Mouse (Mus musculus) cerebellum, adult 2 months (tissue): ENCODE measurements at regions not wholly inside any gene's neighbourhood (a gene's known extent, or its start where the extent isn't known, plus 50 kb on each side); places are given as distances from the start of the nearest gene placed in this dataset.
A peak's percentile ranks its signal among the peaks of the same experiment; 100 is the strongest.

Source experiments
- DNase-seq, 2 experiments: peaks; one replicate each; pipeline ENCODE4 v3.0.0; 2021
- H3K27ac ChIP-seq: fragments of 200-500 bp; 2 replicates; pipeline ENCODE4 v1.5.1; 2012; ENCODE audit warnings: low read length, control low read depth, inconsistent platforms; ENCODE audit not compliant: insufficient read depth
- H3K27me3 ChIP-seq: fragments of 200-500 bp; 2 replicates; pipeline ENCODE4 v1.6.1; 2012; ENCODE audit warnings: inconsistent platforms, mild to moderate bottlenecking, low read length, moderate library complexity; ENCODE audit not compliant: control insufficient read depth, insufficient read depth
- H3K4me1 ChIP-seq: fragments of 200-500 bp; 2 replicates; pipeline ENCODE4 v1.6.1; 2011; ENCODE audit warnings: low read length; ENCODE audit not compliant: control insufficient read depth, insufficient read depth
- H3K4me3 ChIP-seq: fragments of 200-500 bp; replicated peaks from 2 replicates; pipeline ENCODE3; 2011; ENCODE audit warnings: mild to moderate bottlenecking, low read depth, low read length, control low read depth; ENCODE audit not compliant: insufficient read depth
- CTCF ChIP-seq: fragments of 200-500 bp; IDR thresholded peaks from 2 replicates; pipeline ENCODE4 v1.5.1; 2011; ENCODE audit warnings: low read depth, mild to moderate bottlenecking, control low read depth, low read length, moderate library complexity, borderline replicate concordance; ENCODE audit not compliant: insufficient read depth
- POLR2A ChIP-seq: fragments of 200-500 bp; IDR thresholded peaks from 2 replicates; pipeline ENCODE4 v1.6.1; 2011; ENCODE audit warnings: low read length, control low read depth, borderline replicate concordance; ENCODE audit not compliant: insufficient read depth
- WGBS: fragments of 180-500 bp; shearing (Covaris S2); methylation state at CpG from one replicate; pipeline ENCODE4 v1.1.7; 2018; 5-methylcytosine and 5-hydroxymethylcytosine counted together

DNA sequence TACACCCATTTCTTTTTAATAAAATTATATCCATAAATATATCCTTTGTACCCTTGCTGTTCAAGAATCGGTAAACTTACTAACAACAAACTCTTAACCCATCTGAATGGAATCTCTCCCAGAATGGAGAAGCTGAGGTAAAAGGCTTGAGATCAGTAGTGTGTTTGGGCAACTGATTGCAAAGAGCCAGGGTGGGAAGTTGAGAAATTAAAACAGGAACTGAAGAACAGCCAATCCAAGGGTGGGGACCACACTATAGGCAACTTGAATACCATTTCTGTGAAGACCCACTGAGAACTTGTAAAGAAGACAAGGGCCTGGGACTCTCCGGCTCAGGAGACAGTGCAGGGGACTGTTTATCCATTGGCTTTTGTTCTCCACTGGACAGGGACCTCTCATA is 72.2 kb upstream of the Mocs2 start:
- TF ChIP-seq POLR2A (no peak), CTCF (no peak)
- Histone ChIP-seq H3K27ac (no peak overlapping the region), H3K4me1 (no peaks in the 10 kb centered on the region), H3K4me3 (no peak overlapping the region), H3K27me3 (no peaks in the 10 kb centered on the region)
- DNase-seq, result no peak
- 84% methylated on average over 2 of the region's 2 CpGs for WGBS

DNA sequence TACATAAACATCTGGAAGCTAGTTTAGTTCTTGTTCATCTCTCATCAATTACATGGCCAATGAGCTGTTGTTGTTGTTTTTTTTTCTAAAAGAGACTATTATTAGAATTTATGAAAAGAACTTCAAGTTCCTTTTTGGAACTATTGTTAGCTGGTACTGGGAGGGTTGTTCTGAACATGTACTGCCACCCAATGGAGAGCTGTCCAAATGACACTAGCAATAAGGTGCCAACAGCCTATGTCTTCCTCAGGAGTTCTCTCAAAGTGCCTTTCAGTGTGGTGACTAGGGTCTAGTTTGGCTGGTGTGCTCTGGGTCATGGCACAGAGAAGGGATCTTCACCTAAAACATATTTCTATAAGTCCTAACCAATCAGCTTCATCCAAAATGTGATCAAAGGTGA is 60.6 kb upstream of the Mocs2 start:
- Histone ChIP-seq H3K27me3 (no peaks in the 10 kb centered on the region), H3K27ac (no peak overlapping the region), H3K4me3 (no peak overlapping the region), H3K4me1 (no peaks in the 10 kb centered on the region)
- TF ChIP-seq POLR2A (no peak), CTCF (no peak)
- peak in 1 of 2 experiments; percentile 1 for DNase-seq

DNA sequence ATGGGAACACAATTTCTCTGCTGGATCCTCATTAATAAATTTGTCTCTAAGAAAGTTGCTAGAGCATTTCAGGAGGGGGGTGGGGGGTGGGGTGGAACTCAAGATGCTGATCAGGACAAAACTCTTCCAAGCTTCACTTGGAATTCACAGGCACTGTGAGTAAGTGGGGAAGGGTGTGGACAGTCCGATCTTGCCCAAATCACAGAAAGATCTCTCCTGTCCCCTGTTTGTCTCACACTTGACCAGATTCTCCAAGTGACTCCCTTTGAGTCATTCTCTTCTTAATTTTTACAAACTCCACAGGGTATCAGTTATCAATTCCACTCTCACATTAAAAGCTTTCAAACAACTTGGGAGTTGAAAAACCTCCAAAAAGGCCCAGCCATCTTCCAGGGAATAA is 58.1 kb upstream of the Mocs2 start:
- H3K4me1 ChIP-seq, result no peaks in the 10 kb centered on the region
- DNase-seq, result no peak
- TF ChIP-seq POLR2A, result no peak
- no peak for TF ChIP-seq CTCF
- WGBS, result 77% methylated on average over 1 of the region's 1 CpGs
- H3K4me3 ChIP-seq, result no peak overlapping the region
- H3K27me3 ChIP-seq, result no peaks in the 10 kb centered on the region
- no peak overlapping the region for H3K27ac ChIP-seq

DNA sequence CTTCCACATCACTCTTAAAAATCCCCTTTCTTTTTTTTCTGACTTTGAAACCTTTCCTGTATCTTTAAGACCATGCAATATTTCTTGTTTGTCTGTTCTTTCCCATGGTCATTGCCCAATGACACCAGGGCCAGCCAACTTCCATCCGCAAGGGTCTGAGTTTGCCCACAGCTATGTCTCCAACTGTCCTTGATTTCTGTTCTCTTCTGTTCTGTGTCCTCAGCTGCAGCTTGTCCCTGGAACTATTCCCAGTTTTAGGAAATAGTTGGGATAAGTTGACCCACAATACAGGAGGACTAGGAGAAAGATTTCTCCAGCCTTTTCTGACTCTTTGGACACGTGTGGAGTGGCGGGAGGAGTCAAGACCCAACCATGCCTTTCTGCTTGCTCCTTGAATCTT is 57.1 kb upstream of the Mocs2 start:
- H3K27ac ChIP-seq, result no peak overlapping the region
- TF ChIP-seq POLR2A (no peak), CTCF (no peak)
- no peaks in the 10 kb centered on the region for H3K4me1 ChIP-seq
- 69% methylated on average over 3 of the region's 3 CpGs for WGBS
- H3K4me3 ChIP-seq, result no peak overlapping the region
- H3K27me3 ChIP-seq, result no peaks in the 10 kb centered on the region
- DNase-seq, result peak in 1 of 2 experiments; percentile 10
